Mouse (Mus musculus): ENCODE measurements around the gene Vmn1r180. TPM values are rescaled to one million over a fixed set of nuclear protein-coding genes. Genes with fewer than 3 reads are reported as not detected.
"Not testable (repeated sequence)": the region's sequence is repeated elsewhere in the genome, so short reads cannot be mapped to it uniquely, and the experiment has no call there.

The Vmn1r180 gene
- polyA plus RNA-seq (2017; shearing (Covaris generic)) = not detected

- no peak for ATAC-seq
Observed at GRCm38 (mm10) chr7:23950332-23950731, at the start of gene Vmn1r180. Gene Vmn1r180 (plus strand): TSS chr7:23950632.

GRCm38 (mm10) chr7:23926678-23927077, 23.8 kb upstream of the Vmn1r180 start, which contains the start of gene Vmn1r179:
Gene Vmn1r179 (plus strand): TSS chr7:23926978.
- no peak for ATAC-seq

GRCm38 (mm10) chr7:23968044-23968443, 17.6 kb downstream of the Vmn1r180 start:
- ATAC-seq = not testable (repeated sequence)

GRCm38 (mm10) chr7:23974315-23974714, 23.9 kb downstream of the Vmn1r180 start, which contains the start of gene Vmn1r181:
Gene Vmn1r181 (plus strand): TSS chr7:23974615.
- not testable (repeated sequence) for ATAC-seq

GRCm38 (mm10) chr7:24001391-24001790, 51.0 kb downstream of the Vmn1r180 start, which contains the start of gene V1rd19:
Gene V1rd19 (plus strand): TSS chr7:24001691.
- no peak for ATAC-seq

Other genes starting within 250 kb of the Vmn1r180 start
- gene Vmn1r173, start 249.9 kb upstream of the Vmn1r180 start, polyA plus RNA-seq (2017; shearing (Covaris generic)) = not detected
- gene Vmn1r174, start 198.4 kb upstream of the Vmn1r180 start, polyA plus RNA-seq (2017; shearing (Covaris generic)) = not detected
- not detected for gene Vmn1r175, start 140.0 kb upstream of the Vmn1r180 start, polyA plus RNA-seq (2017; shearing (Covaris generic))
- gene Vmn1r176, start 113.3 kb upstream of the Vmn1r180 start, polyA plus RNA-seq (2017; shearing (Covaris generic)) = not detected
- not detected for gene Vmn1r177, start 84.2 kb upstream of the Vmn1r180 start, polyA plus RNA-seq (2017; shearing (Covaris generic))
- not detected for gene Vmn1r178, start 58.6 kb upstream of the Vmn1r180 start, polyA plus RNA-seq (2017; shearing (Covaris generic))
- gene Vmn1r179, start 23.7 kb upstream of the Vmn1r180 start, polyA plus RNA-seq (2017; shearing (Covaris generic)) = under 1 TPM in 1 of 2 experiments, not detected in 1; 0.11 TPM
- gene Vmn1r181, start 24.0 kb downstream of the Vmn1r180 start, polyA plus RNA-seq (2017; shearing (Covaris generic)) = not detected
- under 1 TPM in 1 of 2 experiments, not detected in 1; 0.20 TPM for gene V1rd19, start 51.1 kb downstream of the Vmn1r180 start, polyA plus RNA-seq (2017; shearing (Covaris generic))
- under 1 TPM in 1 of 2 experiments, not detected in 1; 0.26 TPM for gene Vmn1r183, start 102.6 kb downstream of the Vmn1r180 start, polyA plus RNA-seq (2017; shearing (Covaris generic))
- 10 to 100 TPM; 16.1 to 20.2 TPM for gene Zfp180, start 131.3 kb downstream of the Vmn1r180 start, polyA plus RNA-seq (2017; shearing (Covaris generic))
- gene Zfp112, start 161.7 kb downstream of the Vmn1r180 start, polyA plus RNA-seq (2017; shearing (Covaris generic)) = 1 to 10 TPM in 1 of 2 experiments, under 1 TPM in 1; 0.96 to 1.2 TPM
- gene Zfp235, start 183.5 kb downstream of the Vmn1r180 start, polyA plus RNA-seq (2017; shearing (Covaris generic)) = 10 to 100 TPM; 10.9 to 15.5 TPM
- gene Zfp114, start 224.4 kb downstream of the Vmn1r180 start, polyA plus RNA-seq (2017; shearing (Covaris generic)) = under 1 TPM; 0.51 to 0.62 TPM